Mouse (Mus musculus) intestine, embryonic 14.5 days (tissue): ENCODE results near the gene Kcnk15. TPM values are rescaled to one million over a fixed set of nuclear protein-coding genes. Genes with fewer than 3 reads are reported as not detected.

Experiments
- ATAC-seq: fragments of 200-750 bp; cut with Nextera tagmentation; replicated peaks from 2 replicates; pipeline ENCODE4 v1.8.0; 2017; ENCODE audit warnings: low read depth, moderate number of reproducible peaks, moderate TSS enrichment, moderate library complexity; ENCODE audit not compliant: low FRiP score, low TSS enrichment
- DNase-seq: peaks from one replicate; pipeline ENCODE4 v3.0.0-alpha.2; 2018; ENCODE audit warnings: low spot score
- H3K27ac ChIP-seq: fragments of 300-500 bp; sonication (generic); 2 replicates; pipeline ENCODE4 v1.5.1; 2014; ENCODE audit warnings: low read depth, mild to moderate bottlenecking, control low read depth
- H3K27me3 ChIP-seq: fragments of 300-500 bp; sonication (generic); replicated peaks from 2 replicates; pipeline ENCODE4 v1.6.1; 2014; ENCODE audit warnings: low read length, control low read depth; ENCODE audit not compliant: control insufficient read depth, insufficient read depth
- H3K36me3 ChIP-seq: fragments of 300-500 bp; sonication (generic); 2 replicates; pipeline ENCODE4 v1.6.1; 2014; ENCODE audit warnings: low read length, control low read depth; ENCODE audit not compliant: control insufficient read depth, insufficient read depth
- H3K4me1 ChIP-seq: fragments of 300-500 bp; sonication (generic); replicated peaks from 2 replicates; pipeline ENCODE4 v1.6.1; 2014; ENCODE audit warnings: low read length, control low read depth, mixed read lengths; ENCODE audit not compliant: control insufficient read depth, insufficient read depth
- H3K4me2 ChIP-seq: fragments of 300-500 bp; sonication (generic); 2 replicates; pipeline ENCODE4 v1.6.1; 2014; ENCODE audit warnings: low read length
- H3K4me3 ChIP-seq: fragments of 300-500 bp; sonication (generic); 2 replicates; pipeline ENCODE4 v1.5.1; 2014; ENCODE audit warnings: low read depth, low read length, control low read depth, mixed read lengths
- H3K9ac ChIP-seq: fragments of 300-500 bp; sonication (generic); 2 replicates; pipeline ENCODE4 v1.6.1; 2014; ENCODE audit warnings: mild to moderate bottlenecking, low read length
- H3K9me3 ChIP-seq: fragments of 300-500 bp; sonication (generic); 2 replicates; pipeline ENCODE4 v1.6.1; 2016; ENCODE audit warnings: low read length, control low read depth; ENCODE audit not compliant: control insufficient read depth
- WGBS: fragments of 180-500 bp; shearing (Covaris S2); extraction: QIAGEN DNeasy Blood & Tissue Kit; methylation state at CpG from one replicate; pipeline ENCODE4 v1.1.7; 2014; 5-methylcytosine and 5-hydroxymethylcytosine counted together
- polyA plus RNA-seq: library from polyadenylated mRNA; unstranded; fragments of >200 nt; fragmentation: Nextera tagmentation; extraction: Ambion mirVana; gene quantifications from 2 replicates; pipeline ENCODE4 v1.2.1, GENCODE M21; 2014

Gene Kcnk15
- polyA plus RNA-seq, 1 experiment from 2014 or later = not detected

- no peak overlapping the region for H3K4me2 ChIP-seq
- H3K4me1 ChIP-seq = no peaks in the 10 kb centered on the region
- no peak overlapping the region for H3K4me3 ChIP-seq
- DNase-seq (peak; percentile 80), ATAC-seq (no peak)
- no peaks in the 10 kb centered on the region for H3K36me3 ChIP-seq
- no peaks in the 10 kb centered on the region for H3K27me3 ChIP-seq
- 24% methylated on average over 6 of the region's 6 CpGs for WGBS
- H3K9me3 ChIP-seq = no peaks in the 10 kb centered on the region
- H3K9ac ChIP-seq = no peak overlapping the region
- no peak overlapping the region for H3K27ac ChIP-seq
Measured at GRCm38 (mm10) chr2:163889411-163889810, 36.0 kb downstream of the Kcnk15 start.

GRCm38 (mm10) chr2:163890586-163890985, 37.1 kb downstream of the Kcnk15 start:
- Histone ChIP-seq H3K27ac (no peak overlapping the region), H3K4me1 (no peaks in the 10 kb centered on the region), H3K4me3 (no peak overlapping the region), H3K36me3 (no peaks in the 10 kb centered on the region), H3K9ac (no peak overlapping the region), H3K27me3 (no peaks in the 10 kb centered on the region), H3K4me2 (no peak overlapping the region), H3K9me3 (no peaks in the 10 kb centered on the region)
- WGBS = 74% methylated on average over 11 of the region's 11 CpGs
- ATAC-seq (no peak), DNase-seq (no peak)

- Histone ChIP-seq H3K27me3 (no peaks in the 10 kb centered on the region), H3K36me3 (no peaks in the 10 kb centered on the region), H3K9me3 (no peaks in the 10 kb centered on the region), H3K27ac (no peak overlapping the region), H3K4me2 (no peak overlapping the region), H3K4me1 (no peaks in the 10 kb centered on the region), H3K9ac (no peak overlapping the region), H3K4me3 (no peak overlapping the region)
- no peak for ATAC-seq
- no peak for DNase-seq
- 92% methylated on average over 11 of the region's 11 CpGs for WGBS
Measured at GRCm38 (mm10) chr2:163891271-163891670, 37.8 kb downstream of the Kcnk15 start.

- Histone ChIP-seq H3K4me1 (no peaks in the 10 kb centered on the region), H3K9me3 (no peaks in the 10 kb centered on the region), H3K4me2 (no peak overlapping the region), H3K36me3 (no peaks in the 10 kb centered on the region), H3K27ac (no peak overlapping the region), H3K27me3 (no peaks in the 10 kb centered on the region), H3K9ac (no peak overlapping the region), H3K4me3 (no peak overlapping the region)
- ATAC-seq (no peak), DNase-seq (no peak)
- WGBS = 60% methylated on average over 7 of the region's 7 CpGs
Measured at GRCm38 (mm10) chr2:163893446-163894370, 40.3 kb downstream of the Kcnk15 start.

- WGBS = 29% methylated on average over 2 of the region's 2 CpGs
Measured at GRCm38 (mm10) chr2:163895156-163895555, 41.7 kb downstream of the Kcnk15 start.

DNA sequence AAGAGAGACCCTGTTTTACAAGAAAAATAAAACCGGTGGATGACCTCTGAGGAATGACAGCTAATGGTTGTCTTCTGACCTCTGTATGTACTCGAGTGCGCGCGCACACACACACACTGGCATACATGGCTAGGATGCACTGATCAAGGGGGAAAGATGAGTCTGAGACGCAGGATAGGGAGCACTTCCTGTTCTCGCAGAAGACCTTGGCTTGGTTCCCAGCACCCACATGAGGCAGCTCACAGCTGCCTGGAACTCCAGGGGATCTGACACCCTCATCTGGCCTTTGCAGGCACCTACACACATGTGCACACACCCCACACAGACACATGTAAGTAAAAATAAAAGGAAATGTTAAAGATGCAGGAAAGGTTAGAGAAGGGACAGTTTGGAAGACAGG, 43.6 kb downstream of the Kcnk15 start:
- no peak for DNase-seq
- WGBS = 91% methylated on average over 7 of the region's 7 CpGs
- no peak overlapping the region for H3K4me3 ChIP-seq
- H3K36me3 ChIP-seq = no peaks in the 10 kb centered on the region
- H3K4me2 ChIP-seq = no peak overlapping the region
- no peaks in the 10 kb centered on the region for H3K27me3 ChIP-seq
- 0 out of 2 replicates have a peak, but pooled peaks cover 4% of the 10 kb centered on the region for H3K4me1 ChIP-seq
- H3K9ac ChIP-seq = no peak overlapping the region
- H3K27ac ChIP-seq = no peak overlapping the region
- no peak for ATAC-seq
- H3K9me3 ChIP-seq = no peaks in the 10 kb centered on the region

More at GRCm38 (mm10) chr2:163895156-163895555, 41.7 kb downstream of the Kcnk15 start:
- no peak for ATAC-seq
- H3K4me3 ChIP-seq = no peak overlapping the region
- H3K4me2 ChIP-seq = no peak overlapping the region
- H3K27ac ChIP-seq = no peak overlapping the region
- no peaks in the 10 kb centered on the region for H3K36me3 ChIP-seq
- DNase-seq = no peak
- no peaks in the 10 kb centered on the region for H3K27me3 ChIP-seq
- H3K9me3 ChIP-seq = no peaks in the 10 kb centered on the region
- no peak overlapping the region for H3K9ac ChIP-seq
- H3K4me1 ChIP-seq = 0 out of 2 replicates have a peak, but pooled peaks cover 3% of the 10 kb centered on the region

DNA sequence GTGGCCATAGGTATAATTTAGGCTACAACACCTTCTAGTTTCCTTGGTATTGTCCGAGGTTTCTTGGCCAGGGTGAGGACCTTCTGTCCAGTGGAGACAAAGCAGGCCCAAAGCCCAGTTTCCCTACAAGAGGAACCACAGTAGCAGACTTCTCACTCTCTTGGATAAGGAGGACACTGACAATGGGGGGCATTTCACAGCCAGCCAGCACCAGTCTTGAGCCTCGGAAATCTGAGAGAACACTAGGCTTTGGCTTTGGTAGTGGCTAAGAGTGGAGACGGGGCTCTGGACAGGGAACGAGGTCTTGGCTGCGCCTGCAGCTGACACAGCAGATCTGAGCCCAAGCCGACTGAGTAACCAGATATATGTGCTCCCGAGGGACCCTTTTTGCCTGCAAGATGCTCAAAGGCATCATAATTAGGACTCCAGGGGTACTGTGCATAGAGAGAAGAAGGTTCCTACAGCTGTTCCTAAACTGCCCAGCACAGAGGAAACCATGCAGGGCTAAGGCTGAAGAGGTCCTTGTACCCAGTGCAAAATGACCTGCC, 44.6 kb downstream of the Kcnk15 start:
- Histone ChIP-seq H3K9me3 (no peaks in the 10 kb centered on the region), H3K27me3 (no peaks in the 10 kb centered on the region), H3K4me3 (no peak overlapping the region), H3K9ac (no peak overlapping the region), H3K4me2 (no peak overlapping the region), H3K4me1 (0 out of 2 replicates have a peak, but pooled peaks cover 4% of the 10 kb centered on the region), H3K36me3 (no peaks in the 10 kb centered on the region), H3K27ac (no peak overlapping the region)
- no peak for ATAC-seq
- WGBS = 75% methylated on average over 7 of the region's 7 CpGs
- DNase-seq = no peak

GRCm38 (mm10) chr2:163899910-163900411, 46.5 kb downstream of the Kcnk15 start:
- Histone ChIP-seq H3K27ac (no peak overlapping the region), H3K9me3 (no peaks in the 10 kb centered on the region), H3K9ac (no peak overlapping the region), H3K4me1 (0 out of 2 replicates have a peak, but pooled peaks cover 4% of the 10 kb centered on the region), H3K4me2 (no peak overlapping the region), H3K27me3 (no peaks in the 10 kb centered on the region), H3K4me3 (no peak overlapping the region), H3K36me3 (no peaks in the 10 kb centered on the region)
- WGBS = 38% methylated on average over 14 of the region's 14 CpGs
- no peak for DNase-seq
- no peak for ATAC-seq
